Mouse (Mus musculus) CH12.LX (cell line): ENCODE data around the gene Cldn11.

ENCODE experiments used
- CHD2 ChIP-seq: IDR thresholded peaks from 2 replicates; pipeline ENCODE4 v1.6.1; 2011; ENCODE audit warnings: low read length, improper control_type of control experiment
- ELF1 ChIP-seq: IDR thresholded peaks from 2 replicates; pipeline ENCODE4 v1.6.1; 2014; ENCODE audit warnings: low read depth, mild to moderate bottlenecking, inconsistent platforms, low read length, improper control_type of control experiment
- EP300 ChIP-seq: IDR thresholded peaks from 2 replicates; pipeline ENCODE4 v1.6.1; 2011; ENCODE audit warnings: low read length, improper control_type of control experiment
- IRF4 ChIP-seq: IDR thresholded peaks from 2 replicates; pipeline ENCODE4 v1.6.1; 2014; ENCODE audit warnings: low read depth, mild to moderate bottlenecking, inconsistent platforms, low read length, improper control_type of control experiment
- MAFK ChIP-seq: IDR thresholded peaks from 2 replicates; pipeline ENCODE4 v1.6.1; 2011; ENCODE audit warnings: low read length, improper control_type of control experiment; ENCODE audit not compliant: insufficient replicate concordance
- MYC ChIP-seq: IDR thresholded peaks from 2 replicates; pipeline ENCODE4 v1.6.1; 2011; ENCODE audit warnings: low read depth, mild to moderate bottlenecking, improper control_type of control experiment, low read length
- RAD21 ChIP-seq: IDR thresholded peaks from 2 replicates; pipeline ENCODE4 v1.6.1; 2011; ENCODE audit warnings: low read depth, mild to moderate bottlenecking, low read length, improper control_type of control experiment, moderate library complexity
- USF2 ChIP-seq: conservative IDR thresholded peaks from 2 replicates; pipeline ENCODE4 v1.6.1; 2011; ENCODE audit warnings: low read depth, low read length, improper control_type of control experiment
- ZC3H11A ChIP-seq: IDR thresholded peaks from 2 replicates; pipeline ENCODE4 v1.6.1; 2012; ENCODE audit warnings: low read depth, mild to moderate bottlenecking, inconsistent platforms, low read length, improper control_type of control experiment

DNA sequence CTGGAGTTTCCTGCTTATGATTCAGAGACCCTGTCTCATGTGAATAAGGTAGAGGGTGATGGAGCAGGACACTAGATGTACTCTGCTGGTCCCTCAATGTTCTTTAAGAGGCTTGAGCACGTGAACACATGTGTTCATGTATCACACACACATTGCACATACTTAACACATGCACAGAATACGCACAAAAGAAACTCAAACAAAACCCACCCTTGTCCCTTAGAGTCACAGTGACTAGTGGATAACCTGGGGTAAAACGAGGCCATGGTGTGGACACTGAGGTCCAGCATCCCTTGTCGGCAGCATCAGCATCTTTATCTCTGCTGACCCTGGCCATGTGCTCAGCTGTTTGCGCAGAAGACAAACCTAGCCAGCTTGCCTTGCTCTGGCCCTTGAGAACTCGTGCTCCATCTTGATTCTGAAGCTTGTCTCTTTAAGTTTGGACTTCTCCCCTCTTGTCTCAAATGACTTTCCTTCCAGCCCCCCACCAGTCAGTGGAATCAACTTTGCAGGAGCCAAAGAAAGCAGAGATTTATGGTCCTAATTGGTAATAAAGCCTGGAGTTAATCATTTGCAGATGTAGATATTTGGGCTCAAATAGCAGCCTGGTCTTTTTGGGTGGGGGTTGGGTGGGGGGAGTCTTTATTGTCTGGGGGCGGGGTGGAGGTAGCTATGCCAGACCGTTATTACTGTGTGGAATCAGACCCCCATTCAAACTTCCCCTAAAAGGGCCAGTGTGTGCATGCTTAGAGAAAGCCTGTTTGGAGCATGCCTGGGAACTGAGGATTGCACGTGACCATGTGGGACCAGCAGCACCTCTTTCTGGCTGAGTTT lies 62.7 kb downstream of the Cldn11 start:
- TF ChIP-seq EP300 (no peak), MAFK (no peak), USF2 (no peak), IRF4 (no peak), RAD21 (no peak), CHD2 (no peak), MYC (no peak), ZC3H11A (no peak), ELF1 (no peak)
